Mouse (Mus musculus) MEL (cell line): ENCODE data around the gene Ate1. TPM values are rescaled to one million over a fixed set of nuclear protein-coding genes. Genes with fewer than 3 reads are reported as not detected.

Source experiments
- DNase-seq: peaks from one replicate; pipeline ENCODE4 v3.0.0; 2011; ENCODE audit warnings: low read depth, low spot score
- H3K27ac ChIP-seq: 2 replicates; pipeline ENCODE4 v1.5.1; 2012; ENCODE audit warnings: low read depth, mild to moderate bottlenecking, control low read depth, low read length, moderate library complexity; ENCODE audit not compliant: control insufficient read depth
- H3K27me3 ChIP-seq, 2 experiments: fragments of 150-350 bp in 1 of 2; sonication (generic) in 1 of 2; 2 replicates each; pipeline ENCODE4 v1.6.1; 2012; ENCODE audit warnings: low read length in 2 of 2, mild to moderate bottlenecking in 2 of 2, improper control_type of control experiment in 1 of 2, moderate library complexity in 1 of 2; ENCODE audit not compliant: insufficient read depth in 2 of 2, control insufficient read depth in 1 of 2
- H3K36me3 ChIP-seq, 2 experiments: 2 replicates each; pipeline ENCODE4 v1.6.1; 2012 to 2014; ENCODE audit warnings: low read length in 2 of 2, improper control_type of control experiment in 1 of 2, inconsistent platforms in 1 of 2, mild to moderate bottlenecking in 1 of 2; ENCODE audit not compliant: insufficient read depth in 2 of 2, control insufficient read depth in 1 of 2
- H3K4me1 ChIP-seq, 2 experiments: fragments of 150-350 bp in 1 of 2; sonication (generic) in 1 of 2; 2 replicates each; pipeline ENCODE4 v1.6.1; 2012; ENCODE audit warnings: low read length in 2 of 2, improper control_type of control experiment in 1 of 2, mild to moderate bottlenecking in 1 of 2; ENCODE audit not compliant: insufficient read depth in 2 of 2, control insufficient read depth in 1 of 2
- H3K4me3 ChIP-seq, 2 experiments: fragments of 150-350 bp in 1 of 2; sonication (generic) in 1 of 2; 2 replicates each; pipeline ENCODE4 v1.5.1; 2012; ENCODE audit warnings: low read depth in 2 of 2, low read length in 2 of 2, mild to moderate bottlenecking in 2 of 2, moderate library complexity in 2 of 2, control low read depth in 1 of 2, improper control_type of control experiment in 1 of 2; ENCODE audit not compliant: control insufficient read depth in 1 of 2, insufficient read depth in 1 of 2
- H3K79me2 ChIP-seq: 2 replicates; pipeline ENCODE4 v1.6.1; 2012; ENCODE audit warnings: mild to moderate bottlenecking, low read length, moderate library complexity; ENCODE audit not compliant: control insufficient read depth, poor library complexity, insufficient read depth
- H3K9ac ChIP-seq: 2 replicates; pipeline ENCODE4 v1.6.1; 2012; ENCODE audit warnings: low read depth, mild to moderate bottlenecking, control low read depth, low read length, moderate library complexity; ENCODE audit not compliant: control insufficient read depth, poor library complexity, severe bottlenecking
- H3K9me3 ChIP-seq: fragments of 150-350 bp; sonication (generic); replicated peaks from 2 replicates; pipeline ENCODE4 v1.6.1; 2012; ENCODE audit warnings: mild to moderate bottlenecking, low read length, improper control_type of control experiment, moderate library complexity; ENCODE audit not compliant: insufficient read depth
- BHLHE40 ChIP-seq: IDR thresholded peaks from 2 replicates; pipeline ENCODE4 v1.6.1; 2012; ENCODE audit warnings: low read depth, mild to moderate bottlenecking, inconsistent platforms, low read length, improper control_type of control experiment, borderline replicate concordance
- CHD1 ChIP-seq: IDR thresholded peaks from 2 replicates; pipeline ENCODE4 v1.6.1; 2012; ENCODE audit warnings: low read depth, mild to moderate bottlenecking, inconsistent platforms, low read length, improper control_type of control experiment
- CHD2 ChIP-seq: IDR thresholded peaks from 2 replicates; pipeline ENCODE4 v1.6.1; 2011; ENCODE audit warnings: low read length, improper control_type of control experiment
- CTCF ChIP-seq, 3 experiments: IDR thresholded peaks in 2 of 3; conservative IDR thresholded peaks in 1 of 3; 2 replicates each; pipeline ENCODE4 v1.5.1; 2011 to 2012; ENCODE audit warnings: low read length in 3 of 3, low read depth in 2 of 3, mild to moderate bottlenecking in 2 of 3, improper control_type of control experiment in 1 of 3, inconsistent platforms in 1 of 3, mixed read lengths in 1 of 3, moderate library complexity in 1 of 3; ENCODE audit not compliant: control insufficient read depth in 1 of 3, insufficient read depth in 1 of 3, poor library complexity in 1 of 3, severe bottlenecking in 1 of 3
- E2F4 ChIP-seq: IDR thresholded peaks from 2 replicates; pipeline ENCODE4 v1.6.1; 2011; ENCODE audit warnings: low read depth, low read length, improper control_type of control experiment, borderline replicate concordance
- ELF1 ChIP-seq: IDR thresholded peaks from 2 replicates; pipeline ENCODE4 v1.6.1; 2014; ENCODE audit warnings: low read depth, mild to moderate bottlenecking, inconsistent platforms, low read length, improper control_type of control experiment, moderate library complexity
- ETS1 ChIP-seq: IDR thresholded peaks from 2 replicates; pipeline ENCODE4 v1.6.1; 2012; ENCODE audit warnings: low read depth, mild to moderate bottlenecking, inconsistent platforms, low read length, improper control_type of control experiment, moderate library complexity
- GABPA ChIP-seq: IDR thresholded peaks from 2 replicates; pipeline ENCODE4 v1.6.1; 2012; ENCODE audit warnings: low read depth, mild to moderate bottlenecking, inconsistent platforms, low read length, improper control_type of control experiment, moderate library complexity
- GATA1 ChIP-seq: IDR thresholded peaks from 2 replicates; pipeline ENCODE4 v1.6.1; 2011; ENCODE audit warnings: low read depth, low read length, improper control_type of control experiment
- JUND ChIP-seq: IDR thresholded peaks from 2 replicates; pipeline ENCODE4 v1.6.1; 2011; ENCODE audit warnings: low read depth, mild to moderate bottlenecking, improper control_type of control experiment, low read length
- MAFK ChIP-seq: IDR thresholded peaks from 2 replicates; pipeline ENCODE4 v1.6.1; 2011; ENCODE audit warnings: low read depth, mild to moderate bottlenecking, low read length, improper control_type of control experiment, borderline replicate concordance
- MAX ChIP-seq: IDR thresholded peaks from 2 replicates; pipeline ENCODE4 v1.6.1; 2011; ENCODE audit warnings: low read length, improper control_type of control experiment
- MAZ ChIP-seq: IDR thresholded peaks from 2 replicates; pipeline ENCODE4 v1.6.1; 2012; ENCODE audit warnings: low read depth, mild to moderate bottlenecking, inconsistent platforms, low read length, improper control_type of control experiment
- MXI1 ChIP-seq: IDR thresholded peaks from 2 replicates; pipeline ENCODE4 v1.6.1; 2011; ENCODE audit warnings: mild to moderate bottlenecking, low read depth, low read length, improper control_type of control experiment
- MYC ChIP-seq: IDR thresholded peaks from 2 replicates; pipeline ENCODE4 v1.6.1; 2011; ENCODE audit warnings: low read depth, mild to moderate bottlenecking, low read length, improper control_type of control experiment, moderate library complexity
- NELFE ChIP-seq: IDR thresholded peaks from 2 replicates; pipeline ENCODE4 v1.6.1; 2011; ENCODE audit warnings: low read depth, low read length, improper control_type of control experiment
- NRF1 ChIP-seq: IDR thresholded peaks from 2 replicates; pipeline ENCODE4 v1.6.1; 2014; ENCODE audit warnings: low read depth, mild to moderate bottlenecking, inconsistent platforms, low read length, improper control_type of control experiment, moderate library complexity; ENCODE audit not compliant: poor library complexity, insufficient read depth, severe bottlenecking
- POLR2A ChIP-seq, 2 experiments: IDR thresholded peaks; 2 replicates each; pipeline ENCODE4 v1.6.1; 2011 to 2012; ENCODE audit warnings: low read length in 2 of 2, mild to moderate bottlenecking in 2 of 2, control low read depth in 1 of 2, improper control_type of control experiment in 1 of 2, low read depth in 1 of 2, moderate library complexity in 1 of 2; ENCODE audit not compliant: control insufficient read depth in 1 of 2, insufficient read depth in 1 of 2, poor library complexity in 1 of 2
- POLR2AphosphoS2 ChIP-seq: IDR thresholded peaks from 2 replicates; pipeline ENCODE4 v1.6.1; 2011; ENCODE audit warnings: low read length, improper control_type of control experiment
- POLR2AphosphoS5 ChIP-seq: IDR thresholded peaks from 2 replicates; pipeline ENCODE4 v1.6.1; 2012; ENCODE audit warnings: low read depth, borderline replicate concordance, mild to moderate bottlenecking, inconsistent platforms, low read length, moderate library complexity, mixed read lengths
- RCOR1 ChIP-seq: IDR thresholded peaks from 2 replicates; pipeline ENCODE4 v1.6.1; 2012; ENCODE audit warnings: low read depth, mild to moderate bottlenecking, inconsistent platforms, low read length, improper control_type of control experiment
- SIN3A ChIP-seq: IDR thresholded peaks from 2 replicates; pipeline ENCODE4 v1.6.1; 2012; ENCODE audit warnings: low read length, improper control_type of control experiment, inconsistent platforms
- SMC3 ChIP-seq: IDR thresholded peaks from 2 replicates; pipeline ENCODE4 v1.6.1; 2011; ENCODE audit warnings: low read depth, low read length, improper control_type of control experiment
- TAL1 ChIP-seq: IDR thresholded peaks from 2 replicates; pipeline ENCODE4 v1.6.1; 2012; ENCODE audit warnings: mild to moderate bottlenecking, inconsistent platforms, low read length, moderate library complexity, mixed read lengths
- TBP ChIP-seq: IDR thresholded peaks from 2 replicates; pipeline ENCODE4 v1.8.0; 2011; ENCODE audit warnings: low read depth, low read length, improper control_type of control experiment
- TCF12 ChIP-seq: IDR thresholded peaks from 2 replicates; pipeline ENCODE4 v1.6.1; 2014; ENCODE audit warnings: low read depth, mild to moderate bottlenecking, inconsistent platforms, low read length, improper control_type of control experiment, moderate library complexity
- USF2 ChIP-seq, 2 experiments: IDR thresholded peaks; 2 replicates each; pipeline ENCODE4 v1.6.1; 2011 to 2012; ENCODE audit warnings: improper control_type of control experiment in 2 of 2, low read length in 2 of 2, borderline replicate concordance in 1 of 2, inconsistent platforms in 1 of 2, low read depth in 1 of 2, mild to moderate bottlenecking in 1 of 2; ENCODE audit not compliant: insufficient read depth in 1 of 2
- ZC3H11A ChIP-seq: IDR thresholded peaks from 2 replicates; pipeline ENCODE4 v1.6.1; 2012; ENCODE audit warnings: low read depth, mild to moderate bottlenecking, inconsistent platforms, low read length, improper control_type of control experiment
- ZMIZ1 ChIP-seq: IDR thresholded peaks from 2 replicates; pipeline ENCODE4 v1.6.1; 2012; ENCODE audit warnings: low read depth, mild to moderate bottlenecking, inconsistent platforms, low read length, improper control_type of control experiment, moderate library complexity
- ZNF384 ChIP-seq: IDR thresholded peaks from 2 replicates; pipeline ENCODE4 v1.6.1; 2012; ENCODE audit warnings: low read depth, mild to moderate bottlenecking, inconsistent platforms, low read length, improper control_type of control experiment
- polyA plus RNA-seq, 2 experiments: library from polyadenylated mRNA; stranded (reverse) in 1 of 2; unstranded in 1 of 2; fragments of >175 nt in 1 of 2; fragments of >200 nt in 1 of 2; gene quantifications; 2 replicates each; pipeline versions ENCODE4 v1.2.1 to v1.2.4; 2012; ENCODE audit warnings: low replicate concordance in 2 of 2, low read depth in 1 of 2; ENCODE audit not compliant: insufficient read length in 2 of 2, insufficient read depth in 1 of 2, missing spikeins in 1 of 2
- total RNA-seq: library from RNA; depleted of rRNA; stranded (reverse); fragments of 300-350 nt; gene quantifications from 2 replicates; pipeline ENCODE4 v1.2.3, GENCODE M21; 2012

The Ate1 gene
- total and polyA plus RNA-seq, 3 experiments = 21.9 to 28.6 TPM; not detected in 1

- Histone ChIP-seq H3K27ac (peak overlapping the region; percentile 95), H3K36me3 (peaks cover 21 to 22% of the 10 kb centered on the region in 2 experiments), H3K4me1 (peaks cover 6 to 13% of the 10 kb centered on the region in 2 experiments; a peak in 3 of 4 replicates), H3K4me3 (peak overlapping the region; percentile 93 to 99), H3K9ac (peak overlapping the region; percentile 98), H3K79me2 (peaks cover 36% of the 10 kb centered on the region), H3K9me3 (no peaks in the 10 kb centered on the region), H3K27me3 (no peaks in the 10 kb centered on the region; a peak in 1 of 4 replicates)
- TF ChIP-seq MYC (no peak), NELFE (peak; percentile 8; the same call in 1 of the 2 replicates), TBP (no peak), GABPA (no peak), ELF1 (no peak), SIN3A (no peak; the same call in 1 of the 2 replicates), MXI1 (no peak), BHLHE40 (no peak), CHD1 (peak; percentile 54; the same call in 1 of the 2 replicates), E2F4 (no peak), CTCF (IDR thresholded peaks at IDR 0.05 in 2 of 3, conservative IDR thresholded peaks at IDR 0.05 in 1 of 3; ENCODE audit: control insufficient read depth in 1 of 3, insufficient read depth in 1 of 3, low read depth in 2 of 3, low read length in 3 of 3, poor library complexity in 1 of 3, severe bottlenecking in 1 of 3) (no peak), ZC3H11A (no peak), POLR2AphosphoS2 (no peak), ETS1 (no peak), CHD2 (no peak), TAL1 (no peak)
- no peak for DNase-seq
Observed at GRCm38 (mm10) chr7:130546421-130546790, 26.2 kb upstream of the Ate1 start.

- Histone ChIP-seq H3K9me3 (no peaks in the 10 kb centered on the region), H3K36me3 (peaks cover 21 to 22% of the 10 kb centered on the region in 2 experiments), H3K4me3 (peak overlapping the region; percentile 93 to 99), H3K79me2 (peaks cover 37% of the 10 kb centered on the region), H3K4me1 (peaks cover 6 to 13% of the 10 kb centered on the region in 2 experiments; a peak in 3 of 4 replicates), H3K27ac (peak overlapping the region; percentile 95), H3K27me3 (no peaks in the 10 kb centered on the region; a peak in 1 of 4 replicates), H3K9ac (peak overlapping the region; percentile 98)
- DNase-seq = peak; percentile 36
- TF ChIP-seq SMC3 = no peak
- peak; percentile 57; the same call in 1 of the 2 replicates for TF ChIP-seq TCF12
- TF ChIP-seq MAFK = no peak
- no peak for TF ChIP-seq POLR2AphosphoS2
- TF ChIP-seq POLR2AphosphoS5 = no peak
- 0 out of 2 replicates have a peak, but pooled peaks have one; percentile 46 for TF ChIP-seq ETS1
- TF ChIP-seq TAL1 = no peak
- TF ChIP-seq CTCF (IDR thresholded peaks at IDR 0.05 in 2 of 3, conservative IDR thresholded peaks at IDR 0.05 in 1 of 3; ENCODE audit: control insufficient read depth in 1 of 3, insufficient read depth in 1 of 3, low read depth in 2 of 3, low read length in 3 of 3, poor library complexity in 1 of 3, severe bottlenecking in 1 of 3) = no peak
- TF ChIP-seq MYC = 0 out of 2 replicates have a peak, but pooled peaks have one; percentile 27
- TF ChIP-seq NRF1 = no peak
- TF ChIP-seq MAZ = no peak
- TF ChIP-seq RCOR1 = no peak
- no peak for TF ChIP-seq ZNF384
- no peak for TF ChIP-seq POLR2A (IDR thresholded peaks at IDR 0.05; ENCODE audit: control insufficient read depth in 1 of 2, insufficient read depth in 1 of 2, low read depth in 1 of 2, low read length in 2 of 2, poor library complexity in 1 of 2)
- no peak for TF ChIP-seq USF2 (IDR thresholded peaks at IDR 0.05; ENCODE audit: borderline replicate concordance in 1 of 2, insufficient read depth in 1 of 2, low read depth in 1 of 2, low read length in 2 of 2)
- no peak for TF ChIP-seq JUND
- TF ChIP-seq TBP = no peak
- TF ChIP-seq MXI1 = no peak
- TF ChIP-seq GATA1 = peak; percentile 71
- TF ChIP-seq ZMIZ1 = no peak
- no peak for TF ChIP-seq MAX
- TF ChIP-seq CHD1 = no peak
- 0 out of 2 replicates have a peak, but pooled peaks have one; percentile 3 for TF ChIP-seq NELFE
Observed at GRCm38 (mm10) chr7:130545893-130546292, 25.7 kb upstream of the Ate1 start.
